7 mouse cellular contexts compared by ENCODE assay signal in the genomic region with DNA sequence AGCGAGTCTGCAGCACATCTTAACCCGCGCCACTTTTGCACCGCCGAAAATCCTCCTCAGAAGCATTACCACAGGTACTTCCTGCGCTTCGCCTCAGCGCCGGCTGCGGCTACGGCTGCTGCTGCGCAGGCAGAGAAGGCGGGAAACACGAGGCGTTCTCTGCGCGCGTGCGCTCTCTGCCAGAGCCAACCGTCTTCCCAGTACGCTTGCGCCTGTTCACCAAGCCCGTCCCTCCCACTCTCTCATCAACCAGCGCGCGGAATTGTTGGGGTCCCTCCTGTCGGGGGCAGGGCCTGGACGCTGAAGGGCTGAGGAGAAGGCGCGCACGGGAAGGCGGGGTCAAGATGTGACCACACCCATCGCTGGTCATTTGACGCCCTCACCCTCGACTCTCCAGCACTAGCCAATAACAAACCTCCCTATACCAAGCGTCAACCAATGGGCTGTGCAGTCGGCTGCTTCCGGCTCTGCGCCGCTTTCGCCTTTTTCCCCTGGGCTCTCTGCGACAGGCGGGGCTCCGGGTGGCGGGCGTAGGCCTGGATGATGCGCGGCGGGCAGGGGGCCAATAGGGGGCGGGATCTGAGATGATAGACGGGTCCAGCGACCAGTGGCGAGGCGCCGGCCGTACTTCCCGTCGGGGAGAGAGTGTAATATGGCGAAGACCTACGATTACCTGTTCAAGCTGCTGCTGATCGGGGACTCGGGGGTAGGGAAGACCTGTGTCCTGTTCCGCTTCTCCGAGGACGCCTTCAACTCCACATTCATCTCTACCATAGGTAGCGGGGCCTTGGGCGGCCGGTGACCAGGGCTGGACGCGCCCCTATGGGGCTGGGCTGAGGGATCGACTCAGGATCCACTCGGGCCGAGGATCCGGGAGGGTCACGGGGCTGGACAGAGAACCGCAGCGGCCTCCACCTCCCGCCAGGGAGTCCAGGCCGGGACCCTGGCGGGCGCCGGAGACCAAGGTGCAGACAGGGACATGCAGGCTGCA. TPM values are rescaled to one million over a fixed set of nuclear protein-coding genes. Genes with fewer than 3 reads are reported as not detected.
A peak's percentile ranks its signal among the peaks of the same experiment; 100 is the strongest.
DNase-seq lines count a peak whose midpoint lies in the region; ATAC-seq lines count a peak whose summit lies in the region.

A gene (plus strand): TSS at position 494 of the 991 bp plus-strand sequence.

- ATAC-seq in intestine, embryonic 16.5 days = peak; percentile 99
- peak; percentile 99 for ATAC-seq in midbrain, embryonic 11.5 days (ENCODE audit: low FRiP score)

- no peaks in the 10 kb centered on the region for H3K27me3 ChIP-seq in intestine, embryonic 16.5 days (replicated peaks; ENCODE audit: control insufficient read depth, insufficient read depth, low read length)
- no peaks in the 10 kb centered on the region for H3K27me3 ChIP-seq in midbrain, embryonic 11.5 days (ENCODE audit: control insufficient read depth, insufficient read depth, low read length)

- H3K4me1 ChIP-seq in intestine, embryonic 16.5 days (ENCODE audit: control insufficient read depth, insufficient read depth, low read length) = peaks cover 19% of the 10 kb centered on the region
- peaks cover 11% of the 10 kb centered on the region for H3K4me1 ChIP-seq in midbrain, embryonic 11.5 days (ENCODE audit: control insufficient read depth, insufficient read depth, low read length)

- H3K9ac ChIP-seq in intestine, embryonic 16.5 days (ENCODE audit: low read depth, low read length) = peak within 1 kb of the TSS; percentile 79
- peak within 1 kb of the TSS; percentile 89 for H3K9ac ChIP-seq in midbrain, embryonic 11.5 days (ENCODE audit: low read length)

- intact Hi-C loops in left cerebral cortex, postnatal 36 days (cut with DNase I) = loop anchor here (5.0 kb wide), 2 partner anchors 76 to 239 kb away; no protein-coding TSS in a partner anchor

- WGBS in intestine, embryonic 16.5 days = under 1% methylated on average over 82 of the region's 82 CpGs
- under 1% methylated on average over 82 of the region's 82 CpGs for WGBS in midbrain, embryonic 11.5 days

- no peaks in the 10 kb centered on the region; the same call in 1 of the 2 replicates for H3K9me3 ChIP-seq in intestine, embryonic 16.5 days (ENCODE audit: control insufficient read depth, low read length)
- no peaks in the 10 kb centered on the region for H3K9me3 ChIP-seq in midbrain, embryonic 11.5 days (ENCODE audit: control insufficient read depth, low read length)

- peak; percentile 100 for DNase-seq in adrenal gland, adult 8-10 months
- DNase-seq in embryo, embryonic 9.5 days (ENCODE audit: extremely low spot score) = peak; percentile 99
- peak; percentile 99 to 100 for DNase-seq in gastrocnemius, postnatal 4 days (ENCODE audit: low spot score in 2 of 2)
- peak; percentile 100 for DNase-seq in left cerebral cortex, postnatal 36 days (ENCODE audit: low spot score in 2 of 2)
- DNase-seq in midbrain, embryonic 11.5 days (ENCODE audit: low spot score, missing footprints) = peak; percentile 100
- peak; percentile 100 for DNase-seq in skeletal muscle tissue, adult 2 months (ENCODE audit: low read depth, low spot score)

- H3K4me3 ChIP-seq in intestine, embryonic 16.5 days (ENCODE audit: low read length) = peak within 1 kb of the TSS; percentile 56
- peak within 1 kb of the TSS; percentile 90 for H3K4me3 ChIP-seq in midbrain, embryonic 11.5 days (ENCODE audit: low read depth, low read length)

- H3K27ac ChIP-seq in intestine, embryonic 16.5 days (ENCODE audit: low read length) = peak within 1 kb of the TSS; percentile 85
- peak within 1 kb of the TSS; percentile 25; the same call in 1 of the 2 replicates for H3K27ac ChIP-seq in midbrain, embryonic 11.5 days (ENCODE audit: low read depth, low read length)

- H3K36me3 ChIP-seq in intestine, embryonic 16.5 days (ENCODE audit: control insufficient read depth, insufficient read depth, low read length) = peaks cover 6% of the 10 kb centered on the region; the same call in 1 of the 2 replicates
- no peaks in the 10 kb centered on the region for H3K36me3 ChIP-seq in midbrain, embryonic 11.5 days (ENCODE audit: control insufficient read depth, insufficient read depth, low read length)

- peak within 1 kb of the TSS; percentile 84 for H3K4me2 ChIP-seq in intestine, embryonic 16.5 days (ENCODE audit: low read depth, low read length)
- H3K4me2 ChIP-seq in midbrain, embryonic 11.5 days = peak within 1 kb of the TSS; percentile 91

RNA-seq across cellular contexts. Expression of the gene that starts here (rescaled TPM):
- total RNA-seq in adrenal gland, adult 8-10 months (2022) = 10 to 100 TPM; 56.6 to 69.3 (median 61.7) TPM
- 10 to 100 TPM; 37.6 to 37.7 TPM for total RNA-seq in gastrocnemius, postnatal 4 days (2021)
- polyA plus RNA-seq in intestine, embryonic 16.5 days (2015; fragmentation: Nextera tagmentation; extraction: Ambion mirVana) = 177 and 178 TPM in 2 replicates
- 10 to 100 TPM; 35.0 to 47.6 TPM for total RNA-seq in left cerebral cortex, postnatal 36 days (2021)
- polyA plus RNA-seq in midbrain, embryonic 11.5 days (2014; fragmentation: Nextera tagmentation; extraction: Ambion mirVana) = 103 and 107 TPM in 2 replicates

Comparison
In these comparisons a context has a peak if more than half of its experiments do, and no peak if none do; other contexts are left out.
1. Peak in every context shown above with its lines: DNase-seq, ATAC-seq, H3K4me3 ChIP-seq and H3K27ac ChIP-seq.